Mouse (Mus musculus) G1E (cell line): ENCODE data around the gene Leo1. TPM values are rescaled to one million over a fixed set of nuclear protein-coding genes. Genes with fewer than 3 reads are reported as not detected.

ENCODE experiments used
- ATAC-seq: 2 replicates; pipeline ENCODE4 v1.8.0; 2016; ENCODE audit warnings: mild to moderate bottlenecking; ENCODE audit not compliant: insufficient number of reproducible peaks, poor library complexity, low FRiP score, severe bottlenecking; ENCODE audit errors: extremely low read depth
- DNase-seq: peaks from one replicate; pipeline ENCODE4 v3.0.0; 2012; ENCODE audit warnings: low spot score
- H3K27me3 ChIP-seq: 2 replicates; pipeline ENCODE4 v1.6.1; 2012; ENCODE audit warnings: mild to moderate bottlenecking, low read length, inconsistent platforms; ENCODE audit not compliant: insufficient read depth
- H3K36me3 ChIP-seq: replicated peaks from 2 replicates; pipeline ENCODE3; 2012; ENCODE audit warnings: mild to moderate bottlenecking, inconsistent platforms
- H3K4me1 ChIP-seq: 2 replicates; pipeline ENCODE4 v1.6.1; 2012; ENCODE audit warnings: low read depth, low read length, inconsistent platforms, mixed read lengths; ENCODE audit not compliant: insufficient read depth
- H3K4me3 ChIP-seq: 2 replicates; pipeline ENCODE4 v1.5.1; 2012; ENCODE audit warnings: low read depth, mild to moderate bottlenecking, inconsistent platforms, low read length, moderate library complexity, mixed read lengths
- H3K9me3 ChIP-seq: replicated peaks from 2 replicates; pipeline ENCODE4 v1.6.1; 2012; ENCODE audit warnings: inconsistent platforms
- CTCF ChIP-seq: IDR thresholded peaks from 2 replicates; pipeline ENCODE4 v1.5.1; 2012; ENCODE audit warnings: low read depth, low read length, inconsistent platforms, mixed read lengths
- GATA1 ChIP-seq: IDR thresholded peaks from 2 replicates; pipeline ENCODE4 v1.6.1; 2012; ENCODE audit warnings: borderline replicate concordance, low read length, inconsistent platforms, mixed read lengths
- GATA2 ChIP-seq: IDR thresholded peaks from 2 replicates; pipeline ENCODE4 v1.6.1; 2012; ENCODE audit warnings: low read depth, low read length, inconsistent platforms, borderline replicate concordance
- POLR2AphosphoS5 ChIP-seq: IDR thresholded peaks from 2 replicates; pipeline ENCODE4 v1.6.1; 2012; ENCODE audit warnings: low read depth, low read length, inconsistent platforms; ENCODE audit not compliant: insufficient replicate concordance
- TAL1 ChIP-seq: conservative IDR thresholded peaks from 2 replicates; pipeline ENCODE4 v1.6.1; 2012; ENCODE audit warnings: low read depth, low read length, inconsistent platforms, mixed read lengths
- polyA plus RNA-seq: library from polyadenylated mRNA; stranded (reverse); fragments of >175 nt; gene quantifications from 2 replicates; pipeline ENCODE4 v1.2.3, GENCODE M21; 2012
- total RNA-seq, 2 experiments: library from RNA; stranded (forward) in 1 of 2; stranded (reverse) in 1 of 2; fragments of 200-1000 nt in 1 of 2; fragments of >200 nt in 1 of 2; fragmentation: Nextera tagmentation in 1 of 2; gene quantifications; 2 replicates each; pipeline ENCODE4 v1.2.3; 2014 to 2017

Leo1 gene
- total and polyA plus RNA-seq, 3 experiments: 14.4 to 48.3 (median 21.1) TPM

DNA sequence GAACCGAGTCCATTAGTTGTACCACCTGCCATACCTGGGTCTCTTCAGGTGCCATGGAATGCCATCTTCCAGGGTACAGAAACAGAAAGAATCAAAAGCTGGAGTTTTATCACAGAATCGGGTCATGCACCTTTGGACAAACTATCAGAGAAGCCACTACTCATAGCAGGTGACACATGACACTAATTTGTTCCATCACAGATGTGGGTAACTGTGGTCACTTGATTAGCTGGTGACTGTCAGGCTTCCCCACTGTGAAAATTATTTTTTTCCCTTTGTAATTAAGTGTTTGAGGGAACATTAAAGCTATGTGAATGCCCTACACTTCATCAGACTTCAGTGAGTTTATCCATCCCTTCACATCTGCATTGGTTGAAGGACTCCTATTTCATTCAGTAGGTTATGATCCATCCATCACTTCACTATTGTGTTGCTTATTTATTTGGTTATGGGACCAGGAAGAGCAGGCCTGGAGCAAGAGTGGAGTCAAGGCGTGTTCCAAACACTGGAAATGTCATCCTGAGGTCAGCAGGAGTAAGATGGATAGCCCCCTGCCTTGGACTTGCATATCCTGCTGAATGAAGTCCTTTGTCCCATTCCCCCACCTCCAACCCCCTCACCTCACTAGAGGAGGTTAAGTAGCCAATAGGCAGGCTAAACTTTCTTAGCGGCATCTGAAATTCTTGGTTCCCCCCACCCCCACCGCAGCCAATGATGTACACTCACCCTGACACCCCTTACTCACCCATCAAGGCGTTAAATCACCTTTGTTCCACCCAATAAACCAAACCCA, 16.8 kb upstream of the Leo1 start:
- H3K27me3 ChIP-seq: peaks cover 56% of the 10 kb centered on the region
- ATAC-seq (no peak), DNase-seq (no peak)
- peaks cover 19% of the 10 kb centered on the region for H3K4me1 ChIP-seq
- no peaks in the 10 kb centered on the region for H3K9me3 ChIP-seq
- H3K4me3 ChIP-seq: no peak overlapping the region
- H3K36me3 ChIP-seq: no peaks in the 10 kb centered on the region
- no peak for TF ChIP-seq POLR2AphosphoS5
- no peak for TF ChIP-seq CTCF
- no peak for TF ChIP-seq TAL1
- no peak for TF ChIP-seq GATA2
- no peak for TF ChIP-seq GATA1

DNA sequence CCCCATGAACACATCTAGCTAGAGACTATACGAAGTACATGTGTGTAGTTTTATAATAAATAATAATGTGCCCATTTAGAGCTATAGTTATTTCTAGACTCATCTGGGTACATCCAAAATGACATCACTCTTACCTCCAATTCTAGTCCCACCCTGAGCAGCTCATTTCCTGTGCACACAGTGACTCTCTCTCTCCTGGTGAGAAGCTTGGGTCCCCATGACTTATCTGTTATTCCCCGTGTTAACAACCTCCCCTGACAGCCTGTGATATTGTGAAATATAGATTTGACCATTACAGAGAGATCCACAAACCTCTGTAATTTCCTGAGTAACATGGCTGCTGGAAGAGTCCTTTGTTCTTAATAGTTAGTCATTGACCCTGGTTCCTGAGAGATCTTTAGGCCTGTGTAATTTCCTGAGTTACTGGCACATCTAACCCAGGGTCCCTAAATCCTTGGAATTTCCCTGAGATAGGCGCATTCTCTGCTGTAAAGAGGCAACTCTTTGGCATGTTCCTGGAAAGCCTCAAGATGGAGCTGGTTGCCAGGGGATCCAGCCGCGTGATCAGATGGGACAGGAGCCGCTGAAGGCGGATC, 15.4 kb upstream of the Leo1 start:
- H3K36me3 ChIP-seq: no peaks in the 10 kb centered on the region
- H3K4me1 ChIP-seq: peaks cover 26% of the 10 kb centered on the region
- no peak for TF ChIP-seq TAL1
- H3K27me3 ChIP-seq: peaks cover 51% of the 10 kb centered on the region
- H3K9me3 ChIP-seq: no peaks in the 10 kb centered on the region
- H3K4me3 ChIP-seq: no peak overlapping the region
- 0 out of 2 replicates have a peak, but pooled peaks have one; percentile 37 for ATAC-seq
- no peak for DNase-seq

DNA sequence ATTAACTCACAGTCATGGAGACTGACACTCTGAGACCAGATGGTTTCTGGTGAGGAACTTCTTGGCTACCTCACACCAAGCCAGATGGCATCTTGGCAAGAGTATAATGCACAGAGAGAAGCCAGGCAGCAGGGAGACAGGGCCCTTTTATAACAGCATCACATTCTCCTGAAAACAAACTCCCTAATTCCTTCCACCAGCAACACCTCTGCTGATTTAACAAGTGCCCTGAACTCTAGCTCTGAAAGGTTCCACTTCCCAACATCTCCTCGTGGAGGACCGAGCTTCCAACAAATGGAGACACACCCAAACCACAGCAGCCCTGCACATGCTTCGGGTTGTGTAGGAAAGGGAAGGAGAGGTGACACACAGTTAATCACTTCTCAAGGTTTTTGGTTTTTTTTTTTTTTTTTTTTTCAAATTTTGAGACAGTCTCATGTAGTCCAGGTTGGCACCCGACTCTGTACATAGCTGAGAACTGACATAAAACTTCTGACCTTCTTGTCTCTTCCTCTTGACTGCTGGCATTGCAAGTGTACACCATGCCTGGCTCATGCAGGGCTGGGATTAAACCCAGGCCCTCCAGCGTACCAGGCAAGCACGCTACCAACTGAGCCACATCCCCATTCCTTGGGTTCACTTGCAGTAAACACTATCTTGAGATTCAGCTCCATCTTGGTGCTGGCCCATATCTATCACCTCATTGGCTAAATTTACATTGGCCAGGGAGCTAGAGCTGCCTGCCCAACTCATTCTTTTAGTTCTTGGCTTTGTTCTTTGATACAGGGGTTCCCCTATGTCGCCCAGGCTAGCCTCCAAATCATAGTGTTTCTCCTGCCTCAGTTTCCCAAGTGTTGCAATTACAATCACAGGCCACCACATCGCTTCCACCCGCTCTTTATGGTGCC, 13.7 kb upstream of the Leo1 start:
- TF ChIP-seq CTCF (no peak), GATA2 (no peak), GATA1 (no peak), TAL1 (no peak), POLR2AphosphoS5 (no peak)
- ATAC-seq (no peak), DNase-seq (no peak)
- Histone ChIP-seq H3K27me3 (peaks cover 39% of the 10 kb centered on the region), H3K36me3 (no peaks in the 10 kb centered on the region), H3K4me1 (peaks cover 42% of the 10 kb centered on the region), H3K9me3 (no peaks in the 10 kb centered on the region), H3K4me3 (no peak overlapping the region)

DNA sequence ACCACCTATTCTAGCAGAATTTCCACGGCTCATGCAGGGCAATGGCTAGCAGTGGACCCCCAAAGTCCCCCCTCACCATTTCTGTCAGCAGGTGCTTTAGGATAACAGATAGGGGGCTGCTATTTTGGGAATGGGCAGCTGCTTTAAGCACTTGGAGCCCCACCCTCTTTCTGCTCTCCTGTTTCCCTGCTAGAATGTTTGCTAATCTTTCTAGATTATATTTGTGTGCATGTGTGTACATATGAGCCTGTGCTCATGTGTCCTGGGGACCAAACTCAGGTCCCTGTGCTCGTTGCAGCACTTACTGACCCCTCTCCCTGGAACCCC, 13.1 kb upstream of the Leo1 start:
- TF ChIP-seq POLR2AphosphoS5 (no peak), GATA1 (no peak), TAL1 (no peak), GATA2 (no peak), CTCF (no peak)
- H3K4me3 ChIP-seq: no peak overlapping the region
- no peaks in the 10 kb centered on the region for H3K36me3 ChIP-seq
- H3K27me3 ChIP-seq: peaks cover 33% of the 10 kb centered on the region
- peaks cover 47% of the 10 kb centered on the region for H3K4me1 ChIP-seq
- no peaks in the 10 kb centered on the region for H3K9me3 ChIP-seq
- DNase-seq: no peak
- no peak for ATAC-seq

DNA sequence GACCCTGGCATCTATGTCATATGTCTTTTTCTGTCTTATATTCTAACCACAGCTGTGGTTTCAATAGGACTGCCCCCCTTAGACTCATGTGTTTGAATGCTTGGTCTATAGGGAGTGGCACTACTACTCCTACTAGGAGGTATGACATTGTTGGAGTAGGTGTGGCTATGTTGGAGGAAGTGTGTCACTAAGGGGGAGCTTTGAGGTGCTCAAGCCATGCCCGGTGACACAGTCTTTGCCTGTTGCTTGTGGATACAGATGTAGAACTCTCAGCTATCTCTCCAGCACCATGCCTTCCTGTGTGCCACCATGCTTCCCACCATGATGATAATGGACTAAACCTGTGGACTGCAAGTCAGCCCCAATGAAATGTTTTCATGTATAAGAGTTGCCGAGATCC, 12.3 kb upstream of the Leo1 start:
- DNase-seq: no peak

DNA sequence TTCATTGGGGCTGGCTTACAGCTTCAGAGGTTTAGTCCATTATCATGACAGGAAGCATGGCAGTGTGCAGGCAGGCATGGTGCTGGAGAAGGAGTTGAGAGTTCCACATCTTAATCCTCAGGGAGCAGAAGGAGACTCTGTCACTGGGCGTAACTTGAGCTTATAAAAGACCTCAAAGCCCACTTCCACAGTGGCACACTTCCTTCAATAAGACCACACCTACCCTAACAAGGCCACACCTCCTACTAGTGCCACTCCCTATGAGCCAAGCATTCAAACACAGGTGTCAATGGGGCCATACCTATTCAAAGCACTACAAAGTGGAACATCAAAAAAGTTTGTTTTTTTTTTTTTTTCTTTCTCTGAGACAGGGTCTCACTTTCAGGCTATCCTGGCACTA, 11.7 kb upstream of the Leo1 start:
- no peak for DNase-seq
- Histone ChIP-seq H3K9me3 (no peaks in the 10 kb centered on the region), H3K4me1 (peaks cover 55% of the 10 kb centered on the region), H3K27me3 (peaks cover 20% of the 10 kb centered on the region), H3K36me3 (no peaks in the 10 kb centered on the region), H3K4me3 (no peak overlapping the region)
- TF ChIP-seq CTCF: no peak
- TF ChIP-seq TAL1: no peak
- TF ChIP-seq POLR2AphosphoS5: no peak
- ATAC-seq: no peak

More for the DNA sequence above, 12.3 kb upstream of the Leo1 start:
- Histone ChIP-seq H3K4me1 (peaks cover 49% of the 10 kb centered on the region), H3K27me3 (peaks cover 26% of the 10 kb centered on the region), H3K36me3 (no peaks in the 10 kb centered on the region), H3K9me3 (no peaks in the 10 kb centered on the region), H3K4me3 (no peak overlapping the region)
- no peak for TF ChIP-seq TAL1
- TF ChIP-seq CTCF: no peak
- TF ChIP-seq GATA1: no peak
- TF ChIP-seq POLR2AphosphoS5: no peak
- TF ChIP-seq GATA2: no peak
- no peak for ATAC-seq
